10 mouse cellular contexts compared by ENCODE assay signal in genomic region chr1:187611925-187612324, GRCm38 (mm10).
"Had no signal": no experiment of that assay in that cellular context is flagged by ENCODE, and none has a peak within 500 bp of the region (broad histone marks: within the 10 kb centered on the region; RNA-seq: fewer than 3 reads in every experiment).

No protein-coding gene starts in this region.

- H3K4me3 ChIP-seq: limb, embryonic 12.5 days; liver, embryonic 13.5 days; midbrain, embryonic 15.5 days; neural tube, embryonic 12.5 days had no signal

- H3K36me3 ChIP-seq: limb, embryonic 12.5 days; liver, embryonic 13.5 days; midbrain, embryonic 15.5 days; neural tube, embryonic 12.5 days had no signal

- ATAC-seq: liver, postnatal 0 days; midbrain, embryonic 15.5 days had no signal

- H3K27ac ChIP-seq: limb, embryonic 12.5 days; liver, embryonic 13.5 days; midbrain, embryonic 15.5 days; neural tube, embryonic 12.5 days; stomach, postnatal 0 days had no signal

- H3K4me2 ChIP-seq: limb, embryonic 12.5 days; liver, embryonic 13.5 days; midbrain, embryonic 15.5 days; neural tube, embryonic 12.5 days had no signal

- H3K9ac ChIP-seq: limb, embryonic 12.5 days; liver, embryonic 13.5 days; liver, postnatal 0 days; midbrain, embryonic 15.5 days; neural tube, embryonic 12.5 days had no signal

- H3K9me3 ChIP-seq: limb, embryonic 12.5 days; liver, embryonic 13.5 days; midbrain, embryonic 15.5 days; neural tube, embryonic 12.5 days had no signal

- DNase-seq: layer of hippocampus, adult 9-11 months; layer of hippocampus, postnatal 36 days; liver; liver, embryonic 13.5 days; liver, postnatal 0 days; thymus, postnatal 4 days had no signal
